Mouse (Mus musculus): Measurements from ENCODE around the gene Gtf2i. TPM values are rescaled to one million over a fixed set of nuclear protein-coding genes. Genes with fewer than 3 reads are reported as not detected.
A peak's percentile ranks its signal among the peaks of the same experiment; 100 is the strongest.

Gene Gtf2i
- polyA plus RNA-seq, 1 experiment from 2014 or later: 239 TPM

GRCm38 (mm10) chr5:134237936-134238760, 76.4 kb downstream of the Gtf2i start:
- no peak overlapping the region for H3K4me3 ChIP-seq (ENCODE audit: low read depth, low read length)
- peak overlapping the region; percentile 76 for H3K27ac ChIP-seq (ENCODE audit: low read depth, low read length)
- no peak overlapping the region for H3K4me2 ChIP-seq (ENCODE audit: low read depth, low read length, severe bottlenecking)
- H3K4me1 ChIP-seq (replicated peaks; ENCODE audit: control insufficient read depth, insufficient read depth, low read length): peaks cover 17% of the 10 kb centered on the region
- peak overlapping the region; percentile 39 for H3K9ac ChIP-seq (ENCODE audit: low read length)
- peaks cover 34% of the 10 kb centered on the region for H3K36me3 ChIP-seq (ENCODE audit: control insufficient read depth, insufficient read depth, low read length)
- peak; percentile 84 for DNase-seq (ENCODE audit: low spot score)
- H3K27me3 ChIP-seq (ENCODE audit: control insufficient read depth, insufficient read depth, low read length): no peaks in the 10 kb centered on the region
- 51% methylated on average over 28 of the region's 28 CpGs for WGBS
- no peaks in the 10 kb centered on the region for H3K9me3 ChIP-seq (ENCODE audit: control insufficient read depth, low read length)
- ATAC-seq (replicated peaks; ENCODE audit: low FRiP score): peak; percentile 88

GRCm38 (mm10) chr5:134237508-134237907, 77.1 kb downstream of the Gtf2i start:
- Histone ChIP-seq H3K9me3 (ENCODE audit: control insufficient read depth, low read length) (no peaks in the 10 kb centered on the region), H3K4me2 (ENCODE audit: low read depth, low read length, severe bottlenecking) (no peak overlapping the region), H3K9ac (ENCODE audit: low read length) (no peak overlapping the region; the same call in 1 of the 2 replicates), H3K4me3 (ENCODE audit: low read depth, low read length) (no peak overlapping the region), H3K36me3 (ENCODE audit: control insufficient read depth, insufficient read depth, low read length) (peaks cover 29% of the 10 kb centered on the region), H3K27me3 (ENCODE audit: control insufficient read depth, insufficient read depth, low read length) (no peaks in the 10 kb centered on the region), H3K27ac (ENCODE audit: low read depth, low read length) (no peak overlapping the region), H3K4me1 (replicated peaks; ENCODE audit: control insufficient read depth, insufficient read depth, low read length) (peaks cover 17% of the 10 kb centered on the region)
- DNase-seq (ENCODE audit: low spot score) (no peak), ATAC-seq (replicated peaks; ENCODE audit: low FRiP score) (no peak)
- WGBS: 95% methylated on average over 11 of the region's 11 CpGs

- Histone ChIP-seq H3K4me2 (ENCODE audit: low read depth, low read length, severe bottlenecking) (no peak overlapping the region), H3K27ac (ENCODE audit: low read depth, low read length) (no peak overlapping the region)
These were observed 77.8 kb downstream of the Gtf2i start for GRCm38 (mm10) chr5:134236796-134237195.

GRCm38 (mm10) chr5:134236241-134236640, 78.3 kb downstream of the Gtf2i start:
- H3K9ac ChIP-seq (ENCODE audit: low read length): no peak overlapping the region

More at GRCm38 (mm10) chr5:134236796-134237195, 77.8 kb downstream of the Gtf2i start:
- no peaks in the 10 kb centered on the region for H3K9me3 ChIP-seq (ENCODE audit: control insufficient read depth, low read length)
- 96% methylated on average over 6 of the region's 6 CpGs for WGBS
- H3K9ac ChIP-seq (ENCODE audit: low read length): no peak overlapping the region
- DNase-seq (ENCODE audit: low spot score): no peak
- no peaks in the 10 kb centered on the region for H3K27me3 ChIP-seq (ENCODE audit: control insufficient read depth, insufficient read depth, low read length)
- H3K4me3 ChIP-seq (ENCODE audit: low read depth, low read length): no peak overlapping the region
- no peak for ATAC-seq (replicated peaks; ENCODE audit: low FRiP score)
- H3K36me3 ChIP-seq (ENCODE audit: control insufficient read depth, insufficient read depth, low read length): peaks cover 29% of the 10 kb centered on the region
- H3K4me1 ChIP-seq (replicated peaks; ENCODE audit: control insufficient read depth, insufficient read depth, low read length): peaks cover 17% of the 10 kb centered on the region

GRCm38 (mm10) chr5:134235111-134235510, 79.4 kb downstream of the Gtf2i start:
- 47% methylated on average over 6 of the region's 6 CpGs for WGBS
- Histone ChIP-seq H3K27me3 (ENCODE audit: control insufficient read depth, insufficient read depth, low read length) (no peaks in the 10 kb centered on the region), H3K36me3 (ENCODE audit: control insufficient read depth, insufficient read depth, low read length) (peaks cover 16% of the 10 kb centered on the region), H3K4me3 (ENCODE audit: low read depth, low read length) (no peak overlapping the region), H3K9me3 (ENCODE audit: control insufficient read depth, low read length) (no peaks in the 10 kb centered on the region), H3K9ac (ENCODE audit: low read length) (no peak overlapping the region), H3K4me1 (replicated peaks; ENCODE audit: control insufficient read depth, insufficient read depth, low read length) (peaks cover 17% of the 10 kb centered on the region), H3K4me2 (ENCODE audit: low read depth, low read length, severe bottlenecking) (no peak overlapping the region), H3K27ac (ENCODE audit: low read depth, low read length) (no peak overlapping the region)
- no peak for ATAC-seq (replicated peaks; ENCODE audit: low FRiP score)
- DNase-seq (ENCODE audit: low spot score): no peak

More at GRCm38 (mm10) chr5:134236241-134236640, 78.3 kb downstream of the Gtf2i start:
- no peak overlapping the region for H3K4me3 ChIP-seq (ENCODE audit: low read depth, low read length)
- no peak overlapping the region for H3K27ac ChIP-seq (ENCODE audit: low read depth, low read length)
- no peaks in the 10 kb centered on the region for H3K9me3 ChIP-seq (ENCODE audit: control insufficient read depth, low read length)
- peaks cover 17% of the 10 kb centered on the region for H3K4me1 ChIP-seq (replicated peaks; ENCODE audit: control insufficient read depth, insufficient read depth, low read length)
- DNase-seq (ENCODE audit: low spot score): no peak
- H3K36me3 ChIP-seq (ENCODE audit: control insufficient read depth, insufficient read depth, low read length): peaks cover 25% of the 10 kb centered on the region
- no peak for ATAC-seq (replicated peaks; ENCODE audit: low FRiP score)
- WGBS: 95% methylated on average over 3 of the region's 3 CpGs
- no peaks in the 10 kb centered on the region for H3K27me3 ChIP-seq (ENCODE audit: control insufficient read depth, insufficient read depth, low read length)
- no peak overlapping the region for H3K4me2 ChIP-seq (ENCODE audit: low read depth, low read length, severe bottlenecking)

- no peak overlapping the region for H3K9ac ChIP-seq (ENCODE audit: low read length)
- DNase-seq (ENCODE audit: low spot score): no peak
- no peak overlapping the region for H3K4me3 ChIP-seq (ENCODE audit: low read depth, low read length)
- peaks cover 13% of the 10 kb centered on the region for H3K36me3 ChIP-seq (ENCODE audit: control insufficient read depth, insufficient read depth, low read length)
- H3K4me1 ChIP-seq (replicated peaks; ENCODE audit: control insufficient read depth, insufficient read depth, low read length): peaks cover 15% of the 10 kb centered on the region
- no peak overlapping the region for H3K4me2 ChIP-seq (ENCODE audit: low read depth, low read length, severe bottlenecking)
- no peak overlapping the region for H3K27ac ChIP-seq (ENCODE audit: low read depth, low read length)
- no peaks in the 10 kb centered on the region for H3K27me3 ChIP-seq (ENCODE audit: control insufficient read depth, insufficient read depth, low read length)
- no peak for ATAC-seq (replicated peaks; ENCODE audit: low FRiP score)
- no peaks in the 10 kb centered on the region for H3K9me3 ChIP-seq (ENCODE audit: control insufficient read depth, low read length)
- 61% methylated on average over 2 of the region's 2 CpGs for WGBS
These were observed 80.4 kb downstream of the Gtf2i start for GRCm38 (mm10) chr5:134234205-134234604.

- H3K4me3 ChIP-seq (ENCODE audit: low read depth, low read length): no peak overlapping the region
- WGBS: 85% methylated on average over 7 of the region's 7 CpGs
- H3K4me2 ChIP-seq (ENCODE audit: low read depth, low read length, severe bottlenecking): no peak overlapping the region
- peaks cover 7% of the 10 kb centered on the region for H3K4me1 ChIP-seq (replicated peaks; ENCODE audit: control insufficient read depth, insufficient read depth, low read length)
- peaks cover 13% of the 10 kb centered on the region for H3K36me3 ChIP-seq (ENCODE audit: control insufficient read depth, insufficient read depth, low read length)
- no peak for ATAC-seq (replicated peaks; ENCODE audit: low FRiP score)
- H3K9me3 ChIP-seq (ENCODE audit: control insufficient read depth, low read length): no peaks in the 10 kb centered on the region
- H3K9ac ChIP-seq (ENCODE audit: low read length): no peak overlapping the region
- no peak overlapping the region for H3K27ac ChIP-seq (ENCODE audit: low read depth, low read length)
- DNase-seq (ENCODE audit: low spot score): no peak
- H3K27me3 ChIP-seq (ENCODE audit: control insufficient read depth, insufficient read depth, low read length): no peaks in the 10 kb centered on the region
These were observed 81.3 kb downstream of the Gtf2i start for GRCm38 (mm10) chr5:134233244-134233651.

GRCm38 (mm10) chr5:134232568-134232967, 82.0 kb downstream of the Gtf2i start:
- Histone ChIP-seq H3K4me1 (replicated peaks; ENCODE audit: control insufficient read depth, insufficient read depth, low read length) (0 out of 2 replicates have a peak, but pooled peaks cover 2% of the 10 kb centered on the region), H3K36me3 (ENCODE audit: control insufficient read depth, insufficient read depth, low read length) (peaks cover 11% of the 10 kb centered on the region), H3K9ac (ENCODE audit: low read length) (no peak overlapping the region), H3K27me3 (ENCODE audit: control insufficient read depth, insufficient read depth, low read length) (no peaks in the 10 kb centered on the region), H3K9me3 (ENCODE audit: control insufficient read depth, low read length) (no peaks in the 10 kb centered on the region), H3K4me3 (ENCODE audit: low read depth, low read length) (no peak overlapping the region), H3K27ac (ENCODE audit: low read depth, low read length) (no peak overlapping the region), H3K4me2 (ENCODE audit: low read depth, low read length, severe bottlenecking) (no peak overlapping the region)
- DNase-seq (ENCODE audit: low spot score) (no peak), ATAC-seq (replicated peaks; ENCODE audit: low FRiP score) (0 out of 2 replicates have a peak, but pooled peaks have one; percentile 22)
- WGBS: 61% methylated on average over 7 of the region's 7 CpGs

Data from forebrain, embryonic 11.5 days (tissue).